Mouse (Mus musculus) thymus, adult 18-20 months (tissue): Measurements from ENCODE around the gene Adcy10.

Source experiments
- DNase-seq, 2 experiments: peaks; one replicate each; pipeline ENCODE4 v3.0.0; 2022; ENCODE audit warnings: mixed read lengths in 2 of 2

Gene Adcy10

GRCm38 (mm10) chr1:165605108-165605507 is 120.1 kb downstream of the Adcy10 start:
- DNase-seq: no peak

- DNase-seq: no peak
Measured at GRCm38 (mm10) chr1:165605774-165606173, 120.8 kb downstream of the Adcy10 start.

GRCm38 (mm10) chr1:165608904-165609303 is 123.9 kb downstream of the Adcy10 start:
- no peak for DNase-seq

GRCm38 (mm10) chr1:165609495-165610320 is 124.7 kb downstream of the Adcy10 start:
- DNase-seq: no peak

- DNase-seq: no peak
Measured at GRCm38 (mm10) chr1:165610321-165610999, 125.5 kb downstream of the Adcy10 start.

DNA sequence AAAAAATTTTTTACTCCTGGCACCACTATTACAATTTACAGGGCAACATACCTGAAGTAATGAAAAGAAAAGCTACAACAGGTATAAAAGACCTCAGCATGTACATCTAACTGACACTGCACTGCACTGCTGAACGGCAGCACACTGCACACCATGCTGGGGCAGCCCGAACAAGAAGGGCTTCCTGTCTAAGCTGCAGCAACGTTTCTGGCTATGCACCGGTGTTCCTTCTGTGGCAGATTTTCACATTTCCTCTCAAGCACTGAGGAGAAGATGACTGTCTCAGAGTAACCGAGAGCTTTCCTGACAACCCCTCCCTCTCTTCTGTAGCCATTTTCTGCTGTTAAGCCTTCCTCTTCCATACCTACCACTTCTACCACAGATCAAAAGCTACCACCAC is 127.7 kb downstream of the Adcy10 start:
- peak; percentile 13 to 14 for DNase-seq

DNA sequence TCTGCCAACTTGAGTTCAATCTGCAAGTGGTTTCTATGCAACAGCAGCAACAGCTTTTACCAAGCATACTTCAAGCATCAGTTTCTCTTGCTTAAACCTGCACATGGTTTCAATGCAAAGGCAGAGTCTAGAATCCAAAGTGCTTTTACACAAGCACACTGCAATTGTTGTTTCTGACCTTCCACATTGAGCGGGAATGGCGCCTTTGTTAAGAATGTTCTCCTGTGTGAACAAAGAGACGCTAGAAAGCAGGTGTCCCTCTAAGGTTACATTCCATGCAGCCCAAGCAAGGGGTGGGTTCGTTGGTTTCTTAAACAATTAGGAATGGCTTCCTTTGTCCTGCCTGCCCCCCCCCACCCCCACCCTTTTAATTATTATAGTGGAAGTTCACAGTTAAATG is 128.9 kb downstream of the Adcy10 start:
- DNase-seq: no peak

GRCm38 (mm10) chr1:165614793-165615192 is 129.8 kb downstream of the Adcy10 start:
- no peak for DNase-seq

GRCm38 (mm10) chr1:165616652-165617051 is 131.7 kb downstream of the Adcy10 start:
- DNase-seq: no peak

DNA sequence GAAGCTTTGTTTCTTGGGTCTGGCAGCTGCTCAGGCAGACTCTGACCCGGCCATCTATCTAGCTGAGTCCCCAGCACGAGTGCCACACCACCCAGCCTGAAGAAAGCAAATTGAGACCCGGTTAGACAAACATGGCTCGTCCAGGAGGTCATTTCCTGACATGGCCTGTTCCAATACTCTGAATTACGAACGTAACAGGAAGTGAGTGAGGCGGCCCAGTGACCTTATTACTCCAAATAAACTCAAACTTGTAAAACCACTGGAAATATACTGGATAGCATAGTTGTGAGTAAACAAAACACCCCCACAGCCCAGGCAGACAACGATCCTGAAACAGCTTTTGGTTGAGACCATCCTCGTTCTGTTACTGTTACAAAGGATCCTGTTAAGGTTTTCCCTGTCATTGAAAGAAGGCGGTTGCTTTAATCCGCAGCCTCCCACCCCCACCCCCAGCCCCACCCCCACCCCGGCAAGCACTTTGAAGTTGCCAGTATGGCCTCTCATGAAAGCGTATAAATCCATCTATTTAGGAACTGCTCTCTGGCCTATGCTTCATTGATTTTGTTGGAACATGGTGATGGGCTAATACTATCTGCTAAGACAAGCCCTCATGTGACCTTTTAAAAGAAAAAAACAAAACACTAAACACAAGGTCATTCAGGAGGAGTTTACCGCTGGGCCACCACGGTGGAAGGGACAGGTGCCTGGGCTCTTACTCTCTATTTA is 132.3 kb downstream of the Adcy10 start:
- DNase-seq: no peak

DNA sequence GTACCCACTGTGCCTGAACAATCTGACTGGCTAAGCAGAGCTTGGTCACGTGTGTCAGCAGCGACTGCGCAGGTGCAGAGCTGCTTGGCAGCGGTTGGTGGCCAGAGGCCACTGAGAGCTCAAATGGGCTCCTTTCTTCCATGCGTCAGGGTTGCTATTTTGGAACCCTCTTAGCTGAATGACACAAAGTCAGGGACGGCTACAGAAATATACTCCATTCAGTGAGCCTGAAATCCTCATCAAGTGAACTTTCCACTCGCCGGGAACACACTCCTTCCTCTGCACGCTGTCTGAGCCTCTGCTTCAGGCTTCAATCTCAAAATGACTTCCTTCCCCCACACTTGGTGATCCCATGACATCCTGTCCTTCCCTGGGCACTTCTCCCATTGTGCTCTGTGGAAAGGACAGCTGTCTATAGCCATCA is 133.2 kb downstream of the Adcy10 start:
- no peak for DNase-seq

DNA sequence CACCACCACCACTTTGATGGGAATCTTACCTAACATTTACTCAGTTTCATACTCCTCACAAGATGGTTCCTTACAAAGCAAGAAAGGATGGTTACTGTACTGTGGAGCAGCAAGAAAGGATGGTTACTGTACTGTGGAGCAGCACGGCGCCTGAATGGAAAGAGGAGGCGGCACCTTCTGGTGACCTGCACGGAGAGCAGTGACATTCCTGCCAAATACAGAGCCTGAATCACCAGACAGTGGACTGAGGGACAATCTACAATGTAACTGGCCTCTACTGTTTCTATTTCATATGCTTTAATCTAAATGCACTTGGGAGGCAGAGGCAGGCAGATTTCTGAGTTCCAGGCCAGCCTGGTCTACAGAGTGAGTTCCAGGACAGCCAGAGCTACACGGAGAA is 140.1 kb downstream of the Adcy10 start:
- DNase-seq: no peak

DNA sequence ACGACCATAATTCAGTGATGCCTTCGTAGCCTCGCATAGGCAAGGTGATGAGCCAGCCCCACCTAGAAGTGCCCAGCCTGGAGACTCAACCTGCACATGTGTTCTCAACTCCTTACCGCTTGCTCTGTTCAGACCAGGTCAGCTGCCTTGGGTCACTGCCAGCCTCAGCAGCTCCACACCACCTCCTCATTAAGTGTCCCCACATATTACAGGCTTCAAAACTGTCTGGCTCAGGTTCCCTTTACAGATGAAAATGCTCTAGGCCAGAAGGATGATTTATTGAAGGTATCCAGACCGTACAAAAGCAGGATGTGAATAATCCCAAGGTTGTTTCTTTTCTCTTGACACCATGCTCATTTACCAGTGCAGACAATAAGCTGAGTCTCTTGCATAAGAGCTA is 140.9 kb downstream of the Adcy10 start:
- no peak for DNase-seq
